Mouse (Mus musculus) kidney, embryonic 14.5 days (tissue): Measurements from ENCODE around the gene Il25. TPM values are rescaled to one million over a fixed set of nuclear protein-coding genes. Genes with fewer than 3 reads are reported as not detected.

Experiments
- ATAC-seq: fragments of 200-750 bp; cut with Nextera tagmentation; 2 replicates; pipeline ENCODE4 v1.8.0; 2017; ENCODE audit warnings: moderate number of reproducible peaks, mild to moderate bottlenecking, moderate TSS enrichment, moderate library complexity; ENCODE audit not compliant: low FRiP score, low TSS enrichment
- H3K27ac ChIP-seq: fragments of 300-500 bp; sonication (generic); 2 replicates; pipeline ENCODE4 v1.5.1; 2014; ENCODE audit warnings: low read depth, mild to moderate bottlenecking, low read length, moderate library complexity, mixed read lengths
- H3K27me3 ChIP-seq: fragments of 300-500 bp; sonication (generic); 2 replicates; pipeline ENCODE4 v1.6.1; 2014; ENCODE audit warnings: mild to moderate bottlenecking, low read length; ENCODE audit not compliant: control insufficient read depth, insufficient read depth
- H3K36me3 ChIP-seq: fragments of 300-500 bp; sonication (generic); 2 replicates; pipeline ENCODE4 v1.6.1; 2014; ENCODE audit warnings: low read length, mixed read lengths; ENCODE audit not compliant: control insufficient read depth, insufficient read depth
- H3K4me1 ChIP-seq: fragments of 300-500 bp; sonication (generic); 2 replicates; pipeline ENCODE4 v1.6.1; 2014; ENCODE audit warnings: low read length, mixed read lengths; ENCODE audit not compliant: control insufficient read depth, insufficient read depth
- H3K4me2 ChIP-seq: fragments of 300-500 bp; sonication (generic); replicated peaks from 2 replicates; pipeline ENCODE4 v1.6.1; 2014; ENCODE audit warnings: low read depth, mild to moderate bottlenecking, low read length
- H3K4me3 ChIP-seq: fragments of 300-500 bp; sonication (generic); 2 replicates; pipeline ENCODE4 v1.5.1; 2014; ENCODE audit warnings: mild to moderate bottlenecking, low read length
- H3K9ac ChIP-seq: fragments of 300-500 bp; sonication (generic); 2 replicates; pipeline ENCODE4 v1.6.1; 2014; ENCODE audit warnings: low read depth, mild to moderate bottlenecking, low read length, moderate library complexity
- H3K9me3 ChIP-seq: fragments of 300-500 bp; sonication (generic); 2 replicates; pipeline ENCODE4 v1.6.1; 2016; ENCODE audit warnings: low read length; ENCODE audit not compliant: control insufficient read depth
- WGBS: fragments of 180-500 bp; shearing (Covaris S2); extraction: QIAGEN DNeasy Blood & Tissue Kit; methylation state at CpG from one replicate; pipeline ENCODE4 v1.1.7; 2014; 5-methylcytosine and 5-hydroxymethylcytosine counted together
- polyA plus RNA-seq: library from polyadenylated mRNA; unstranded; fragments of >200 nt; fragmentation: Nextera tagmentation; extraction: Ambion mirVana; gene quantifications from 2 replicates; pipeline ENCODE4 v1.2.1, GENCODE M21; 2014

Gene Il25
- polyA plus RNA-seq, 1 experiment from 2014 or later = not detected

DNA sequence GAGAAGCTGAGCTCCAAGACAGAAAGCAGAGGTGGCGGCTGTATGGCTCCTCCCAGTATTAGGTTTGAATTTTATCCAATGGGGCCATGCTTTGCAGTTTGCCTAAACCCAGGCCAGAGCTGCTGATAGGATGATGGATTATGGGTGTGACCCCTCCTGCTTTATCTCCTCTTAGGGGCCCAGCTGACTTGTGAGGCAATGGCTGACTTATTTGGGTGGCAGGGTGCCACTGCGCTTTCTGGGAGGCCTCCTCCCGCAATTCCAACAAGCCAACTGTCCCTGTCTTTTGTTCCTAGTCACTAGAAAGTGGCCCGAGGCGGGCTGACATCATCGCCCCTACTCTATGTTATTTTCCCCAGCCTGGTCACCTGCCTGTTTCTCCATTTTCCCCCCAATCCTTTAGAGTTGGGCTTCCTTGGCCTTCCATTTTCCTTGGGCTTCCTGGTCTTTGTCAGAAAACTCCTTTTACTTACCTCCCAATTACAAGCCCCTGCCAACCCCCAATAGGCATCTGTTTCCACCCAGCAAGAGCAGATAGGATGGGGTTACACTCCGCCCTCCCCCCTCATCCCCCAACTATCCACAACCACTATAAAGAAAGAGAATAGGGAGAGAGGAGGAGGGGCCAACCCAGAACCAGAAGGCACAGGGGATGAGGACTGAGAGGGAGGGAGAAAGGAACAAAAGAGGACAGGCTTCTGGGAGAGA is 7.7 kb upstream of the Il25 start:
- Histone ChIP-seq H3K4me2 (peak overlapping the region; percentile 93), H3K4me1 (peaks cover 23% of the 10 kb centered on the region), H3K36me3 (peaks cover 20% of the 10 kb centered on the region), H3K4me3 (peak overlapping the region; percentile 50), H3K9ac (peak overlapping the region; percentile 86), H3K9me3 (peaks cover 16% of the 10 kb centered on the region), H3K27me3 (no peaks in the 10 kb centered on the region), H3K27ac (peak overlapping the region; percentile 99)
- 16% methylated on average over 7 of the region's 7 CpGs for WGBS
- peak; percentile 53 for ATAC-seq

DNA sequence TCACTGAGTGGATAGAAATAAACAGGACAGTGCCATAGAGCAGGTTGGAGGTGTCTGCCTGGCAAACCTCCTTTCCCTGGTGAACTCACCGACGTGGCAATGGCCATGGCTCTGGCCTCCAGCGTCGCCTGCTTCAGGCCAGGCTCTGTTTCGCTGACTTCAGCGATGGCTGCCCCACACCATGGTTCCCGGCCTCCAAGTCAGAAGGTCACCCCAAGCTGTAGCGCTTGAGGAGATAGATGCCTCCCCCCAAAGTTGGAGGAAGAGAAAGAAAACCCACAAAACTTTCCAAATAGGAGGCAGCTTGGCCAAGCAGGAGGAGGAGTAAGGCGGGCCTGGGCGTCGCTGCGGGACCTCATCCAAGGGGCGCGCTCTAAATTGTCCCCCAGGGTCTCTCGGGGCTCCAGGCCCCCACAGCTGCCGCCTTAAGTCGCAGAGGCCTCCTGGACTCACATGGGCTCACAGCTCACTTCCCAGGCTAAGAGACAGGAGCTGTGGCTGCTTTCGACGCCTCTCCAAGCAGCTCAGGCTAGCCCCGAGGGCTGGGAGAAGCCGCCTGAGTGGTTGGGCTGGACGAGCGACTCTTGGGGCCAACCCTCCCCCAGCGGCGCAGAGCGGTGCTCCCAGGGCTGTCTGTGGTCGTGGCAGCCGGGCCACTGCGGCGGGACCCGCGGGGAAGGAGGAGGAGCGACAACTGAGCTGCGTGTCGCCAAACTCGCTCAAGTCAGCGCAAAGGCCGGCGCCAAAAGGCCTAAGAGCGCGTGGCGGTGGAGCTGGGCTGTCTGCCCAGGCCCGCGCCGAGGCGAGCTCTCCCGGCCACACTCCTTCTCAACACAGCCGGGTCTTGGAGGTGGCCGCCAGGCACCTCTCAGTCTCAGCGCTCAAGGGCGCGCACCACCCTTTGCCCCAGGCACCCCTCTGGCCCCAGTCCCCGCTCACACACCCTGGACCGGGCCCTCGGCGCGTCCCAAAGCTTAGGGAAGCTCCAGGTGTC is 6.8 kb upstream of the Il25 start, which contains the start of gene Efs:
Efs (minus strand) TSS at position 778 of the 994 bp plus-strand sequence.
- Histone ChIP-seq H3K4me3 (peak within 1 kb of the TSS; percentile 50), H3K27ac (peak within 1 kb of the TSS; percentile 99), H3K9ac (peak within 1 kb of the TSS; percentile 86), H3K36me3 (peaks cover 12% of the 10 kb centered on the region; the same call in 1 of the 2 replicates), H3K4me1 (peaks cover 23% of the 10 kb centered on the region), H3K27me3 (no peaks in the 10 kb centered on the region), H3K4me2 (peak within 1 kb of the TSS; percentile 93), H3K9me3 (peaks cover 16% of the 10 kb centered on the region)
- ATAC-seq = peak; percentile 50
- WGBS = 2% methylated on average over 57 of the region's 57 CpGs

DNA sequence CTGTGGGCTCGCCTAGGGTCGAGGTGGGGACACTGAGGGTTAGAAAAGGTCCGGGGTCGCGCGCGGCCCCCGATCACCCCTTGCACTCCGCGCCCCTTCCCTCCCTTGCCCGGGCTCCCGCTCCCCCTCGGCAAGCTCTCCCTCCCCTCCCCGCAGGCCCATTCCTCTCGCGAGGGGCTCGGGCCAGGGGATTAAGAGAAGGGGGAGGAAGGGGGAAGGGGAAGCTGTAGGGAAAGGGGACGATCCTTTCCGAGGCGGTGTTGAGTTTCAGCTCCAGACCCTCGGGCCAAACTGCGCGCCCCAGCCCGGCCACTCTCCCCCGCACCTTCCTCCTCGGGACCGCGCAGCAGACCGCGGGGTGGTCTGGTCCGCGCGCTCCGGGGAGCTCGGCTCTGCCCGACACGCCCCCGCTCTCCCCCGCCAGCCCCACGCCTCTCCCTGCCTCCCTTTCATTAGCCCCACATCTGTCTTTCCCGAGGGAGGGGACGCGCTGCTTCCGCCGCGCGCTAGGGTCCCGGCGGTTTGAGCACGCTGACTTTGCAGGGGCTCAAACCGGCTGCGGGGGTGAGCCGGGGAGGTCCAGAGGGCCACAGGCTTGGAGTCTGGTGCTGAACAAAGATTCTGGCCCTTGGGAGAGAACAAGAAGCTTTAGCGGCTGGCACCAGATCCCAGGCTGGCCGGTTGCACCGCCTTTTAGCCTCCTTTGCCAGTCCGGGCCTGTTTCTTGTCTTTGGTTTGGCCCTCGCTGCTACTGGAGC is 5.9 kb upstream of the Il25 start:
- Histone ChIP-seq H3K27me3 (no peaks in the 10 kb centered on the region), H3K36me3 (peaks cover 9% of the 10 kb centered on the region; the same call in 1 of the 2 replicates), H3K9me3 (peaks cover 7% of the 10 kb centered on the region), H3K4me1 (peaks cover 23% of the 10 kb centered on the region), H3K4me3 (peak overlapping the region; percentile 50), H3K4me2 (peak overlapping the region; percentile 93), H3K27ac (peak overlapping the region; percentile 99), H3K9ac (peak overlapping the region; percentile 86)
- WGBS = under 1% methylated on average over 54 of the region's 58 CpGs
- peak; percentile 88 for ATAC-seq

- Histone ChIP-seq H3K9ac (peak overlapping the region; percentile 86; the same call in 1 of the 2 replicates), H3K4me2 (peak overlapping the region; percentile 93), H3K4me1 (peaks cover 23% of the 10 kb centered on the region), H3K27me3 (no peaks in the 10 kb centered on the region), H3K4me3 (peak overlapping the region; percentile 50), H3K9me3 (peaks cover under 1% of the 10 kb centered on the region; the same call in 1 of the 2 replicates), H3K27ac (peak overlapping the region; percentile 99), H3K36me3 (peaks cover 3% of the 10 kb centered on the region; the same call in 1 of the 2 replicates)
- WGBS = 13% methylated on average over 7 of the region's 7 CpGs
- no peak for ATAC-seq
Measured at GRCm38 (mm10) chr14:54927296-54927695, 5.2 kb upstream of the Il25 start.

DNA sequence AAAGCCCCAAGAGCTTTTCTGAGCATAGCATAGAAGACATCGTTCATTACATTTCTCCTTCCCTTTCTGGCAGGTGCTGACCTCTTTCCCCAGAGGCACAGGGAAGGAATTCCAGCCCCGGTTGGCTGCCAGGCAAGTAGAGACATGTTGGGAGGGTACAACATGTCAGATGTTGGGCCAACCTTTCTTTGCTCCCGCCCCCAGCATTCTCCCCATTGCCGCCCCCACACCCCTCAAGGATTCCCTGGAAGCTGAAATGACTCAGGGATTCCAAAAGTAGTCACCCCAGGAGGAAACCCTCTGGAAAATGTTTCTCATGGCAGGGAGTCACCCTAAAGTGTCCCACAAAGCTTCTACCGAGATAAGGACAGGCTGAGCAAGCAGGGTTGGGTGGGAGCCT is 2.7 kb upstream of the Il25 start:
- no peak overlapping the region for H3K27ac ChIP-seq
- H3K36me3 ChIP-seq = no peaks in the 10 kb centered on the region
- H3K4me3 ChIP-seq = no peak overlapping the region
- H3K9ac ChIP-seq = no peak overlapping the region
- H3K4me1 ChIP-seq = peaks cover 22% of the 10 kb centered on the region
- ATAC-seq = no peak
- WGBS = 68% methylated on average over 5 of the region's 5 CpGs
- no peaks in the 10 kb centered on the region for H3K27me3 ChIP-seq
- H3K4me2 ChIP-seq = no peak overlapping the region
- H3K9me3 ChIP-seq = no peaks in the 10 kb centered on the region

DNA sequence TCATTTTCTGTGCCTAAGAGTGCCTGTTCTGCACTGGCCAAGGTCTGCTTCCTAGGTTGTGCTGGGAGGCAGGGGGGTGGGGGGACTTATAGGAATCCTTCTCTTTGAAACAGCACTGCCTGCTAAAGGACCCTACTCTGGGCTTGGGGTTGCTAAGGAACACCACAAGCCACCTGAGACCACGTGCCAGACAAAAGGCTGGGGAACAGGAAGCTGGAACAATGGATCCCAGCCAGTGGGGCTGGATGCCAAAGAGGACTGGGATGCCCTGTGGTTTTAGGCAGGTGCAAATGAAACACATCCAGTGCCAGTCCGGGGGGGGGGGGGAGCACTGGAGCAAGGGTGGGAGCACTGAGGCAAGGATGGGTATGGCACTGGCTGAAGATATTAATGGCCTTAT is 2.1 kb upstream of the Il25 start:
- Histone ChIP-seq H3K4me3 (no peak overlapping the region), H3K4me1 (peaks cover 16% of the 10 kb centered on the region), H3K27me3 (no peaks in the 10 kb centered on the region), H3K27ac (no peak overlapping the region), H3K9me3 (no peaks in the 10 kb centered on the region), H3K4me2 (no peak overlapping the region), H3K36me3 (no peaks in the 10 kb centered on the region), H3K9ac (no peak overlapping the region)
- no peak for ATAC-seq
- WGBS = 31% methylated on average over 2 of the region's 2 CpGs

- Histone ChIP-seq H3K9me3 (no peaks in the 10 kb centered on the region), H3K4me3 (no peak within 1 kb of the TSS), H3K36me3 (no peaks in the 10 kb centered on the region), H3K4me2 (0 out of 2 replicates have a peak within 1 kb of the TSS, but pooled peaks have one; percentile 15), H3K4me1 (peaks cover 24% of the 10 kb centered on the region), H3K9ac (peak within 1 kb of the TSS; percentile 37), H3K27ac (peak within 1 kb of the TSS; percentile 63), H3K27me3 (no peaks in the 10 kb centered on the region)
- WGBS = 24% methylated on average over 8 of the region's 8 CpGs
- ATAC-seq = peak; percentile 22; the same call in 1 of the 2 replicates
Measured at GRCm38 (mm10) chr14:54935904-54936830, 3.7 kb downstream of the Il25 start, which contains the start of gene Cmtm5. Gene Cmtm5 (plus strand): TSS chr14:54936261.
